Mouse (Mus musculus): ENCODE measurements around the gene Jup.

Gene Jup

GRCm38 (mm10) chr11:100397600-100398389 is at the start of gene Jup:
TSS of gene Jup (minus strand) at chr11:100397763.
- peak; percentile 100 for DNase-seq

DNA sequence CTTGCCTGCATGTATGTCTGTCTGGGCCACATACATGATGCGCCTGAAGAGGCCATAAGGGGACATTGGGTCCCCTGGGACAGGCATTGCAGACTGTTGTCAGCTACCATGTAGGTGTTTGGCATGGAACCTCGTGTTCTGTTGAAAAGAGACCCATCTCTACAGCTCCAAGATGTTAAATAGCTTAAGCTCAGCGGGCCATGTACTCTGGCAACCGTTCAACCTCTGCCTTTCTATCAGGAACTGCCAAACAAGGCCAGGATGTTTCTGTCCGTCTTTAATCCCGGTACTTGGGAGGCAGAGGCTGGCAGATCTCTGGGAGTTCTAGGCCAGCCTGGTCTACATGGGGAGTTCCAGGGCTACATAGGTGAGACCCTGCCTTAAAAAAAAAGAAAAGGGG is 45.1 kb upstream of the Jup start:
- peak; percentile 47 to 51 for DNase-seq

DNA sequence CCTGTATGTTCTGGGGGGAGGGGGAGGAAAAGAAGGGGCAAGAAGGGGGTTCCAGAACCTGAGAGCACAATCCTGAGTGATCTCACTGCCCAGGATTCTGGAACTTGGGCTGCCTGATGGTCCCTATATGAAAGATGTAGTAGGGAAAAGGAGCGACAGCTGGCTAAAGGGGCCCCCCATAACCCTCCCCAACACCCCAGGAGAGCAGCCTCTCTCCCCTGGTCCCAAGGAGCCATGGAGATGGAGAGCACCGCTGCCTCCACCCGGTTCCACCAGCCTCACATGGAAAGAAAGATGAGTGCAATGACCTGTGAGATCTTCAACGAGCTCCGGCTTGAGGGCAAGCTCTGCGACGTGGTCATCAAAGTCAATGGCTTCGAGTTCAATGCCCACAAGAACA is 44.2 kb upstream of the Jup start, which contains the start of the genes Nt5c3b and Klhl10:
Gene Nt5c3b (minus strand): TSS at position 12 of the 400 bp plus-strand sequence.
Gene Klhl10 (plus strand): TSS at position 121 of the 400 bp plus-strand sequence.
- no peak for DNase-seq

GRCm38 (mm10) chr11:100440691-100441522 is 43.3 kb upstream of the Jup start:
- peak; percentile 69 to 73 for DNase-seq

DNA sequence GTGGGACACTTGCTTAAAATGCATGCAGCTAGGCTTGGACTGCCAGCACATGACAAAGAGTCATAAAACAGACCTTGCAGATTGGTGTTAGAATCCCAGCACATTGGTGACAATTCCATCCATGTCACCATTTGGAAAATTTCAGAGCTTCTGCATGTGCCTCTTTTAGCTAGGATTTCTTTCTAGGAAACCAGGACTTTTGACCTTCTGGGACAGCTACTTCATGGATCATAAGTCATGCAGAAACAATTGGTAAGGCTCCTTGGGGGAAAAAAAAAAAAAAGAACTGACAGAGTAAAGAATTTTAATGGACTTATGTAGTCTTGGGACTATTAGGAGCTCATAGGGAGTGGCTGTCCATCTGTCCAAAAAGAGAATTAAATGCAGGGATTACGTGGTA is 40.3 kb upstream of the Jup start:
- DNase-seq = peak in 1 of 2 experiments; percentile 34

- no peak for DNase-seq
Observed at GRCm38 (mm10) chr11:100435678-100436246, 38.2 kb upstream of the Jup start.

- no peak for DNase-seq
Observed at GRCm38 (mm10) chr11:100432002-100432401, 34.4 kb upstream of the Jup start.

DNA sequence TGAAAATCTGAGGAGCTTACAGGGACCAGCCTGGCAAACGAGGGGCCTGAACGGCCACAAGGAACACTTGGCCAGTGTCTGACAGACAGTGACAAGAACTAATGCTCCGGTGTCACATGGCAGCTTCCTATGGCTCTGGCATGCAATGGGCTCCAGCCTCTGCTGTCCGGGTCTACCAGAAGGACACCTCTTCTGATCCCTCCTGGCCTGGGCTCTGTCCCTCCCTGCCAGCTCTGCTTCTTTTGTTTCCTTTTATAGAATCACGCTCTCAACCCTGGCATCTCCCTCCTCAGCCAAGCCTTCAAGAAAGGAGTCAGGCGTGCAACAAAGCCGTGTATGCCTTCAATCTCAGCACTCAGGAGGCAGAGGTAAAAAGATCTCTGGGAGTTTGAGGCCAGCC is 32.5 kb upstream of the Jup start:
- no peak for DNase-seq

- no peak for DNase-seq
Observed at GRCm38 (mm10) chr11:100428612-100429199, 31.1 kb upstream of the Jup start.

DNA sequence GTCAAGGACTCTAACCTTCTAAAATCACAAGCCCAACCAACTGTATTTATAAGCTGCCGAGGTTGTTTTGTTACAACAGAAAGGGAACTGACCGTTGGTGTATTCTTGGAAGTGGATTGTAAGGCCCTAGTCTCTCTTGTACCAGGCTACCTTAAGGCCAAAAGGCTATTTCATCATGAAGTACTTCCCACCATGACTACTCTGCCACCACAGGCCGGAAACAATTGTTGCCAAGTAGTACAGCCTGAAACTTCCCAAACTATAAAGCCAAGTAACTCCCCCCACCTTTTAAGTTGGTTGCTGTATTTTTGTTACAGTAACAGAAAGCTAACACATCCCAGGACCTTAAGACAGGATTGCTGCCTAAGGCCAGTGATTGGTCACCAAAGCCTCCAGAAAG is 29.3 kb upstream of the Jup start:
- DNase-seq = no peak

- DNase-seq = peak; percentile 59 to 82
Observed at GRCm38 (mm10) chr11:100425851-100426250, 28.3 kb upstream of the Jup start.

DNA sequence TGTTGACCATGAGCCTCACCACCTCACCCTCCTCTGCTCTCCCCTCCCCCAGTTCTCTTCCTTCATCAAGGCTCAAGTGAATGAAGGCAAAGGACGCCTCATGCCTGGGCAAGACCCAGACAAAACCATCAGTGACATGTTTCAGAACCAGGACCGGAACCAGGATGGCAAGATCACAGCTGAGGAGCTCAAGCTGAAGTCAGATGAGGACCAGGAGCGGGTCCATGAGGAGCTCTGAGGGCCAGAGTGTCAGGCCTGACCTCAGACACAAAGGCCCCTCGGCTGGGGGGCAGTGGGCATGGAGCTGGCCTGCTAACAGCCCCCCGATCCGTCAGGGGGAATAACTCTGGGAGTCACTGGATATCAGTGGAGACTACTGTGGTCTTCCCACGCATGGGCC is 26.3 kb upstream of the Jup start:
- no peak for DNase-seq

DNA sequence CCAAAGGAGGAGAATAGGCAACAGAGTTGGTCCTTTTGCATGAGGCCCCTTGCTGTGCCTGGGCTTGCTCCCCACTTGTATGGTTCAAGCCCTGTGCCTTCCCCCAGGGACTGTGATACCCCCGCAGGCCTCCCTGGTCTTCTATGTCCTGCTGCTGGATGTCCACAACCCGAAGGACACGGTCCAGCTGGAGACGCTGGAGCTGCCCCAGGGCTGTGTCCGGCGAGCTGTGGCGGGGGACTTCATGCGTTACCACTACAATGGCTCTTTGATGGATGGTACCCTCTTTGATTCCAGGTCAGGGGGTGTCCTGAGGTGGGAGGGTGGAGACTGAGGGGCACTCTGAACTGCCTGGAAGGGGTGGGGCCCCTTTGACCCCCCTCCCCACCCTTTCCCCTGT is 24.0 kb upstream of the Jup start:
- DNase-seq = no peak

DNA sequence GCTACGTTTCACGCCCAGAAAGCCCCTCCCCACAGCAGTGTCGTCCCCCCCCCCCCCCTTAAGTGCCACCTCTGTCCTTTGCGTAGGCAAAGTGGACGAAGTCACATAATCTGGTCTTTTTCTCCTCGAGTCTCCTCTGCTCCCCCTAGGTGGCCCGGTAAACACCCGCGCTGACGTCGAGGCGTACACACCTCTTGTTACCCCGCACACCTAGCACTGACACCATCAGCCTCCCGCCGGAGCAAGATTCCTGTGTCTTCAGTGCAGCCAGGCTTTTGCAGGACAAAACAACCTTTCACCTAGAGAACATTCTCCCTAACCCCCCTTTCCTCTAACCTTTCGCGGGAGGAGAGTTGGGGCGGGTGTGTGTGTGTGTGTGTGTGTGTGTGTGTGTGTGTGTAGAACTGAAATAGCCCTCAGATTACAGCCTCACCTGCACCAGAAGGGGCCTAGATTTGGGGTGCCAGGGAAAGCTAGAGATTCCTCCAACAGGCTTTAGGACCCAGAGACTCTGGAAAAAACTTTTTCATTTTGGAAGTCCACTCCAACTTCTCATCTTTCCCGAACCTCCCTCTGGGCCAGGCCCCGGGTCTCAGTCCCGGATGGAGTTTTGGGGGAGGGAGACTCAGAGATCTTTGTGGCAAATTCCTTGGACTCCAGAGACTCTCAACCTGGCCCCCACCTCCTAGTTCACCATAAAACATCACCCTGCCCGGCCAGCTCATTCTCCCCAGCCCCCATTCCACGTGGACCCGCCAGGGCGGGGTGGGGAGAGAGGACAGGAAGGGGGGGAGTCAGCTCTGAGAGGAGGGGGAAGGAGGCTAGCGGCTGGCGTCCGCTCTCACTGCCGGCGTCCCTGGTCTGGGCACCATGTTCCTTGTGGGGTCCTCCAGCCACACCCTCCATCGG is 17.6 kb upstream of the Jup start, which contains the start of gene Fkbp10:
Gene Fkbp10 (plus strand): TSS at position 784 of the 909 bp plus-strand sequence.
- DNase-seq = peak in 1 of 2 experiments; percentile 15

DNA sequence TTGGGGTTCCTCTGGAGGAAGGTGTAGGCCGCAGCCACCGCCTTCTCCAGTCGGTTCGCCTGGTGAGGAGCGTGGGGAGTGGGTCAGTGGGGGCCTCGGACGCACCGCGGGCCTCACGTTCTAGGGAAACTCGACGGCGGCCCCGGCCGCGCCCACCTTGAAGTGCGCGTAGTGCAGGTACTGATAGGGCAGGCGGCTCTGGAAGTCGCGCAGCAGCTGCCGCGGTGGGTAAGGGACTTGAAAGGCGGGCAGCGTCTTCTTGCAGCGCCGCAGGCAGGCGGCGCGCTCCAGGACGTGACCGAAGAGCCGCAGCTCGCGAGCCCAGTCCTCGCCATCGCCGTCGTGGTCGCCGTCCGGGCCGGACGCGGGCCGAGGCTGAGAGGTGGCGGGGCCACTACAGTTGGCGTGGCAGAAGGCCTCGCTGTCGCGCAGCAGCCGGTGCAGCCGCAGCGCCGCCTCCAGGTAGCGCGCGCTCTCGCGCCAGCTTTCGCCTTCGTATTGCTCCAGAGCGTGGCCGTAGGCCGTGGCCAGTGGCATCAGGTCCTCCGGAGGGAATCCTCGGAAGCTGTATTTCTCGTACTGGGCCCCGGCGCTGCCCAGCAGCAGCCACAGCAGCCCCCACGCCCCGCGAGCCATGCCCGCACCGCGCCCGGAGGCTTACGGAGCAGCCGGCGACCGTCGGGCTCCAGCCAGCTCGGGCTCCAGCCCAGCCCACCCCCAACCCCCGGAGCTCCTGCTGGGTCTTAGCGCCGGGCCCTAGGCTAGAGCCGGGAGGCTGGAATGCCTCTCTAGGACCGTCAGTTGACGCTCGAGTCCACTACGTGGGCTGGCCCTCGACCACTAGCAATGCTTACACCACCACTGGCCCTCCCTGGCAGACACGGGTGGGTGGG is 16.7 kb upstream of the Jup start, which contains the start of gene P3h4:
Gene P3h4 (minus strand): TSS at position 816 of the 893 bp plus-strand sequence.
- DNase-seq = peak; percentile 68 to 80

GRCm38 (mm10) chr11:100413541-100413940 is 16.0 kb upstream of the Jup start:
- no peak for DNase-seq

GRCm38 (mm10) chr11:100411736-100412135 is 14.2 kb upstream of the Jup start:
- DNase-seq = no peak

DNA sequence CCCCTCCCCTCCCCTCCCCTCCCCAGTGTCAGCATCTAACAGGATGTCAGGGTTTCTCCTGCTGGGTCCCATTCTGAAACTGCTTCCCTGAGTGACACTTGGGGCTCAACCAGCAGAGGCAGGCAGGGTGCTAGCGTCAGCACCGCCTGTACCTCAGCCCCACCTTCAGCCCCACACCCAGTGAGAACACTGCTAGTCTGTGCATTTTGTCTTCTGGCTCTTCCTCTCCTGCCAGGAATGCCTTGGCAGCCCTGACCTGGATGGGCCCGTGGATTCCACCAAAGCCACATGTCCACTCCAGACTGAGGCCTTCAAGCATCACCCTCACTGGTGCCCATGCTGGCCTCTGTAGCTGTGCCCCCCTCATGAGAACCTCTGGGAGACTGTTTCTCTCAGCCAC is 12.1 kb upstream of the Jup start:
- no peak for DNase-seq

- no peak for DNase-seq
Observed at GRCm38 (mm10) chr11:100408835-100409462, 11.4 kb upstream of the Jup start.

Measured in kidney, adult 8-10 months (tissue).